Mouse (Mus musculus) heart, embryonic 15.5 days (tissue): ENCODE data around the gene Smpd1. TPM values are rescaled to one million over a fixed set of nuclear protein-coding genes. Genes with fewer than 3 reads are reported as not detected.

Experiments
- ATAC-seq: fragments of 200-750 bp; cut with Nextera tagmentation; replicated peaks from 2 replicates; pipeline ENCODE4 v1.8.0; 2017; ENCODE audit warnings: low read depth, moderate TSS enrichment; ENCODE audit not compliant: insufficient number of reproducible peaks, insufficient read depth, low FRiP score
- H3K27ac ChIP-seq: fragments of 300-500 bp; sonication (generic); 2 replicates; pipeline ENCODE4 v1.5.1; 2015; ENCODE audit warnings: mild to moderate bottlenecking, inconsistent platforms
- H3K27me3 ChIP-seq: fragments of 300-500 bp; sonication (generic); 2 replicates; pipeline ENCODE4 v1.6.1; 2015; ENCODE audit warnings: inconsistent platforms
- H3K36me3 ChIP-seq: fragments of 300-500 bp; sonication (generic); 2 replicates; pipeline ENCODE4 v1.6.1; 2015; ENCODE audit warnings: mild to moderate bottlenecking, inconsistent platforms
- H3K4me1 ChIP-seq: fragments of 300-500 bp; sonication (generic); replicated peaks from 2 replicates; pipeline ENCODE4 v1.6.1; 2015; ENCODE audit warnings: inconsistent platforms
- H3K4me2 ChIP-seq: fragments of 300-500 bp; sonication (generic); 2 replicates; pipeline ENCODE4 v1.6.1; 2015; ENCODE audit warnings: inconsistent platforms, mild to moderate bottlenecking, moderate library complexity
- H3K4me3 ChIP-seq: fragments of 300-500 bp; sonication (generic); 2 replicates; pipeline ENCODE4 v1.5.1; 2015; ENCODE audit warnings: mild to moderate bottlenecking, inconsistent platforms
- H3K9ac ChIP-seq: fragments of 300-500 bp; sonication (generic); 2 replicates; pipeline ENCODE4 v1.6.1; 2015; ENCODE audit warnings: mild to moderate bottlenecking, inconsistent platforms
- H3K9me3 ChIP-seq: fragments of 300-500 bp; sonication (generic); replicated peaks from 2 replicates; pipeline ENCODE4 v1.6.1; 2016; ENCODE audit warnings: inconsistent platforms
- WGBS: fragments of 180-500 bp; shearing (Covaris S2); methylation state at CpG from one replicate; pipeline ENCODE4 v1.1.7; 2015; ENCODE audit warnings: mixed read lengths; 5-methylcytosine and 5-hydroxymethylcytosine counted together
- polyA plus RNA-seq: library from polyadenylated mRNA; unstranded; fragments of >200 nt; fragmentation: Nextera tagmentation; extraction: Ambion mirVana; gene quantifications from 2 replicates; pipeline ENCODE4 v1.2.1, GENCODE M21; 2015

The Smpd1 gene
- polyA plus RNA-seq, 1 experiment from 2014 or later = 54.4 TPM

DNA sequence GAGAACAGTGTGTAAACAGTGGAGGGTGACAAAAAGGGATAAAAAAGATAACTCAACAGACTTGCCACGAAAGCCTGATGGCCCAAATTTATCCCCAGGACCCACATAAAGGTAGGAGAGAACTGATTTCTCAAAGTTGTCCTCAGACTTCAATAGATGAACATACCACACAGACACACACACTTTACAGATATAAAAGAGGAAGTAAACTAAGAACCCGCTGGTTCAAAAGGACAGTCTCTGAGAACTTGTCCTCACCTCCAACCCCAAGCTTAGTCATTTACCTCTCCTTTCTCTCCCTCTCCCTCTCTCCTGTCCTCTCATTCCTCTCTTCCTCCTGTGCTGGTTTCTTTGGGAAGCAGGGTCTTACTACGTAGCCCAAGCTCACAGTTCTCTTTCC lies 8.2 kb downstream of the Smpd1 start:
- no peak overlapping the region for H3K4me3 ChIP-seq
- no peaks in the 10 kb centered on the region for H3K27me3 ChIP-seq
- WGBS = 83% methylated on average over 3 of the region's 3 CpGs
- peaks cover 16% of the 10 kb centered on the region for H3K4me1 ChIP-seq
- H3K36me3 ChIP-seq = peaks cover 34% of the 10 kb centered on the region; the same call in 1 of the 2 replicates
- H3K4me2 ChIP-seq = no peak overlapping the region
- no peak for ATAC-seq
- H3K27ac ChIP-seq = no peak overlapping the region
- H3K9ac ChIP-seq = no peak overlapping the region
- H3K9me3 ChIP-seq = no peaks in the 10 kb centered on the region

DNA sequence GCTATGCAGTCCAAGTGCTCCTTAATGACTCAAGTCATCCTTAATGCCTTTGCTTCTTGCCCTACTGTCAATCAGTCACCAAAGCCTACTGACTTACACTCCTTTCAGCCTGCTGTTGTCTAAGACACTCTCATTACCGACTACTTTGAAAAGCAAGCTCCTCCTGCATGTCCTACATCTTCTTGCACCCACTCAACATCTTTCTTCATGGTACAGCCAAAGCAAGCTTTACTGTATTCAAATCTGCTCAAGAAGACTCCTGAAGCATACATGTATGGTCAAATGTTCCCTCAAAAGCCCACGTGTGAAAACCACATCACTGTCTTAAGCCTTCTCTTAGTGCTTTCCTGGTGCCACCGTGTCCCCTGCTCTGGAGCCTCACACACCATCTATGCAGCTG lies 9.2 kb downstream of the Smpd1 start:
- ATAC-seq = no peak
- 78% methylated on average over 3 of the region's 3 CpGs for WGBS
- no peak overlapping the region for H3K9ac ChIP-seq
- H3K27me3 ChIP-seq = no peaks in the 10 kb centered on the region
- no peak overlapping the region for H3K4me3 ChIP-seq
- no peak overlapping the region for H3K27ac ChIP-seq
- peaks cover 16% of the 10 kb centered on the region for H3K4me1 ChIP-seq
- no peaks in the 10 kb centered on the region for H3K9me3 ChIP-seq
- H3K36me3 ChIP-seq = peaks cover 24% of the 10 kb centered on the region; the same call in 1 of the 2 replicates
- no peak overlapping the region for H3K4me2 ChIP-seq

DNA sequence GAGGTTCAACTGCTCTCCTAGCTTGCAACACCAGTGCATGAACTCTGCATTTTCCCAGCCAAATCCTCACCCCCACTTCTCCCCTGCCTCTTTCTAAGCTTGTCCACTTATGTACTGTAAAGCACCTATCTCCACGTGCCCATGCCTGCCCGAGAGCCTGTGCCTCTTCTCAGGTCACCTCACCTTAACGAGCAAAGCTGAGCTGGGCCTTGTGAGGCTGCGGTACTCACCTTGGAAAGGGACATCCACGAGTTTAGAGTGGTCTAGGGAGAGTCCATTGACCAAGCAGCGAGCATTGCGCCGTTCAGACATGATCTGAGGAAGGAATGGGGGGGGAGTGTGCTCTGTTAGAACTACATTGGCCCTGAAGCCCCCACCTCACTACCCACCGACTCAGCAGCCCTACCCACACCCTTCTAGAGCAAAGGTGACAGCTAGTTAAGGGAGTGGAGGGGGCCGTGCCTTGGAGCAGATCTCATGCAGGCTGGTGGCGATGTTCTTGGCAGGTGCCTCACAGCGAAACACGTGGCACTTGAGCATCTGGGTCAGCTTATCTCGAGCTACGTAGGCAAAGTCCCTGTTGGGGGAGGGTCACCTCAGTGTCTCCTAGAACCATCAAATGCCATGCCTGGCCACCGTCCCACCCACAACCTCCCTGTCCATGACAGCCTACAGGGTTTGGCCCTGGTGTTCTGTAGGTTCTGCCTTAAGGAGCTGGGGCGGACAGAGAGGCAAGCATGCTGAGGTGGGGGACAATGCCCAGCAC lies 11.1 kb downstream of the Smpd1 start:
- no peak overlapping the region for H3K4me3 ChIP-seq
- no peak overlapping the region for H3K9ac ChIP-seq
- H3K9me3 ChIP-seq = no peaks in the 10 kb centered on the region
- WGBS = 68% methylated on average over 17 of the region's 17 CpGs
- peak; percentile 73 for ATAC-seq
- H3K4me1 ChIP-seq = peaks cover 31% of the 10 kb centered on the region
- no peaks in the 10 kb centered on the region for H3K27me3 ChIP-seq
- no peak overlapping the region for H3K27ac ChIP-seq
- 0 out of 2 replicates have a peak, but pooled peaks cover 11% of the 10 kb centered on the region for H3K36me3 ChIP-seq
- no peak overlapping the region for H3K4me2 ChIP-seq

DNA sequence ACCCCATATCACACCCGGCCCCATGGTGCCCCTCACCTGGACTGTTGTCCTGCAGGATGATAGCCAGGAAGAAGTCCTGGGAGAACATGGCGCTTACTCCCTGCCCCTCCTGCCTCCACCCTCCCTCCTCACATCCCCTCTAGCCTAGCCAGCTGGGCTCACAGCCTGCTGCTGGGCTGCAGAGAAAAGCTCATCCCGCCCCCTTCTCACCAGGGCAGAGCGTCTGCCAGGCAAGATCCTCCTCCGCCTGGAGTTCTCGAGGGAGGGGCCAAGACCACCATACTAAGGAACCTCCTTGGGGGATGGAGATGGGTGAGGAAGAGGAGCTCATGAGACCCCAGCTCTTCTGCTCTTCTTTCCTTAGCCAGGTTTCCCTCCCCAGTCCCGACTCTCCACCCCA lies 14.4 kb downstream of the Smpd1 start:
- Histone ChIP-seq H3K9me3 (no peaks in the 10 kb centered on the region), H3K36me3 (peaks cover 21% of the 10 kb centered on the region; the same call in 1 of the 2 replicates), H3K27me3 (no peaks in the 10 kb centered on the region), H3K4me3 (no peak overlapping the region), H3K9ac (no peak overlapping the region), H3K27ac (no peak overlapping the region), H3K4me1 (peaks cover 38% of the 10 kb centered on the region), H3K4me2 (no peak overlapping the region)
- 44% methylated on average over 7 of the region's 7 CpGs for WGBS
- no peak for ATAC-seq

DNA sequence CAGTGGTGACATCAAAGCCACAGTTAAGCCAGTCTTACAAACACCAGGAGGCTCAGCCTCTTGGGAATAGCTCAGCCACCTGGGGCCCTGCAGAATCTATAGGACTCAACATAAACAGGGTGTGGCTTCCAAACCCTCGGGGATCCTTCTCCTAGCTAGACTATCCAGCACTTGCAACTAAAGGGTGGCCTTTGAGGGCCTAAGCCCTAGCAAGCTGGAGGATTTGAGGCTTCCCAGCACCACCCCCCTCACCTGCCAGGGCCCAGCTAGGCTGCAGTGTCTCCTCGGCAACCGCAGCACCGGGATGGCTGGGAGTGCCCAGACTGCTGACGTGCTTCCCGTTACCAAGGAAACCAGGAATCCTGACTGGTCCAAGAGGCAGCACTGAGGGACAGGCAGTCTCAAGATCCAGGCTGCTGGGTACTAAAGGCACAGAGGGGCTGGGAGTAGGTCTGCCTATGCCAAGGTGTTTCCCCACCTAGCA lies 14.9 kb downstream of the Smpd1 start:
- H3K9me3 ChIP-seq = no peaks in the 10 kb centered on the region
- 26% methylated on average over 6 of the region's 6 CpGs for WGBS
- H3K27ac ChIP-seq = no peak overlapping the region
- peaks cover 38% of the 10 kb centered on the region for H3K4me1 ChIP-seq
- no peak overlapping the region for H3K4me3 ChIP-seq
- no peak for ATAC-seq
- peaks cover 21% of the 10 kb centered on the region; the same call in 1 of the 2 replicates for H3K36me3 ChIP-seq
- H3K9ac ChIP-seq = no peak overlapping the region
- H3K4me2 ChIP-seq = no peak overlapping the region
- H3K27me3 ChIP-seq = no peaks in the 10 kb centered on the region

DNA sequence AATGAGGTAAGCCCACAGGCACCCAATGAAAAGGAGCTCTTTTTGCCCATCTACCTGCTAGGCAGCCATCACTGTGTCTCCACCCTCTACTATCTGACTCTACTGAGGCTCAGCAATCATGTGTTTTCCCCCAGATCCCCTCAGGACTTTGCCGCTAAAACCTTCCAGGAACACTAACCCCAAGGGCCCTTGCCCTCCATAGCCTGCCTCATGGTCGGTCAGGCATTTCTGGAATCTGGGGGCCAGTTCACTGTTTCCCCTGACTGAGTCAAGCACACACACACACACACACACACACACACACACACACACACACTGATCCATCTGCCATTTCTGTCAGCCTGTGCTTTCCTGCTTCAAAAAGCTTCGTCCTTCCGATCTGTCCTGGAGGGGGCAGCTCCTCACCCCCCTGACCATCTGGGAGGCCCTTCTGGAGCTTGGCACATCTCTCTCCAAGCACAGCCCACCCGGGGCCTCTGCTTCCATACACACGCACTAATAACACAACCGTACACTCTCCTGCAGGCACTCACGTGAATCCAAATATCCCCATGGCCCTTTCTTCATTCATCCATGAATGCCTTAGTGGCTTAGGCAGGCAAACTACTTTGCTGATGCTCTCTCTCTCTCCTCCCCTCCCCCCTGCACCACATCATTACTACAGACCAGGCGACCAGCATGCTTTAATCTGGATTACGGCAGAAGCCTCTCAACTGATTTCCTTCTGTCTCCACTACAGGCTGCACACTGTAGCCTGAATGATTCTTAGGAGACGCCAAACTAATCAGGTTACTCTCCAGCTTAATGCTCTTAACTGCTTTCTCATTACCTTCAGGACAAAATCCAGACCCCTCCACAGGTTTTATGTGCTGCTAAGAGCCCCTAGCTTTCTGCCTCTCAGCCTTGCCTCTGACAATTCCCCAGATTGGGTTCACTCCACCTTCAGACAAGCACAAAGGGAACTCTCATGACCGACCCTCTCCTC lies 15.6 kb downstream of the Smpd1 start:
- ATAC-seq = no peak

DNA sequence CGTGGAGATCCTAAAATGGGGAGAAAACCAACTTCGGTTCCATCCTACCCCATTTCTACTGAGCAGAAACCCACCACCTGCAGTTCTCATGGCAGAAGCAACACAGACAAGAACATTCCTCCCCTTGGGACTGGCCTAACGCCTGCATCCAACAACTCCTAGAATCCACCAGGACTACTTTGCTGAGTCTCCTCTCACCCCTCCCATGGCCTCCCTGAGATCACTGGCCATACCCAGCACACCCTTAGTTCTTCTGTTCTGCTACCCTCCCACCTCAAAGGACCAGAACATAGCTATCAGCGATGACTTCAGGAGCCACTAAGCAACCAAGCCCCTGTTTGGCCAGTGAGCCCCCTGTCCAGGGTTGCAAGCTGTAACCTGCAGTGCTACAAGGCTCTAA lies 16.6 kb downstream of the Smpd1 start:
- peaks cover 26% of the 10 kb centered on the region for H3K4me1 ChIP-seq

More for the DNA sequence above, 15.6 kb downstream of the Smpd1 start:
- H3K36me3 ChIP-seq = peaks cover 13% of the 10 kb centered on the region; the same call in 1 of the 2 replicates
- H3K27ac ChIP-seq = no peak overlapping the region
- no peaks in the 10 kb centered on the region for H3K27me3 ChIP-seq
- peaks cover 36% of the 10 kb centered on the region for H3K4me1 ChIP-seq
- no peaks in the 10 kb centered on the region for H3K9me3 ChIP-seq
- H3K4me3 ChIP-seq = no peak overlapping the region
- 34% methylated on average over 12 of the region's 12 CpGs for WGBS
- H3K4me2 ChIP-seq = no peak overlapping the region
- no peak overlapping the region for H3K9ac ChIP-seq

DNA sequence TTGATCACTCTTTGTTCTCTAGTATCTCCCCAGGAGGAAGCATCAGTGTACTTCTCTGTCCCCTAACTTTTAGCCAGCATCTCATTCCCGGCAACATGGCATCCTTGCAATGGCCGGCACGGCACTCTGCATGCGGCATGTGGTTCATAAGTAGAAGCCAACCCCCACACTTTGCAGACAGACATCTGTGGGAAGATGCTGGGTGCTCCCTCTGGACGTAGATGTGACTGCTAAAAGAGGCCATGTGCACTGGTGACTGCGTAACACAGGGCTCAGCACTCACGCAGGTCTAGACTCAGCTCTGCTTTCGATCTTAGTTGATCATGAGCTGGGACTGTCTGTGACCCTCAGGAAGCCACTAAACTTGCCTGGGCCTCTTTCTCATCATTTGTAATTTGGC lies 18.8 kb downstream of the Smpd1 start:
- Histone ChIP-seq H3K9me3 (no peaks in the 10 kb centered on the region), H3K4me1 (peaks cover 22% of the 10 kb centered on the region), H3K4me2 (no peak overlapping the region), H3K36me3 (peaks cover 10% of the 10 kb centered on the region; the same call in 1 of the 2 replicates), H3K27me3 (no peaks in the 10 kb centered on the region), H3K27ac (no peak overlapping the region), H3K9ac (no peak overlapping the region), H3K4me3 (no peak overlapping the region)
- no peak for ATAC-seq
- 86% methylated on average over 8 of the region's 8 CpGs for WGBS

More for the DNA sequence above, 16.6 kb downstream of the Smpd1 start:
- no peak for ATAC-seq
- WGBS = 69% methylated on average over 4 of the region's 4 CpGs
- no peak overlapping the region for H3K27ac ChIP-seq
- H3K4me3 ChIP-seq = no peak overlapping the region
- H3K9ac ChIP-seq = no peak overlapping the region
- no peak overlapping the region for H3K4me2 ChIP-seq
- peaks cover 10% of the 10 kb centered on the region; the same call in 1 of the 2 replicates for H3K36me3 ChIP-seq
- H3K9me3 ChIP-seq = no peaks in the 10 kb centered on the region
- H3K27me3 ChIP-seq = no peaks in the 10 kb centered on the region

DNA sequence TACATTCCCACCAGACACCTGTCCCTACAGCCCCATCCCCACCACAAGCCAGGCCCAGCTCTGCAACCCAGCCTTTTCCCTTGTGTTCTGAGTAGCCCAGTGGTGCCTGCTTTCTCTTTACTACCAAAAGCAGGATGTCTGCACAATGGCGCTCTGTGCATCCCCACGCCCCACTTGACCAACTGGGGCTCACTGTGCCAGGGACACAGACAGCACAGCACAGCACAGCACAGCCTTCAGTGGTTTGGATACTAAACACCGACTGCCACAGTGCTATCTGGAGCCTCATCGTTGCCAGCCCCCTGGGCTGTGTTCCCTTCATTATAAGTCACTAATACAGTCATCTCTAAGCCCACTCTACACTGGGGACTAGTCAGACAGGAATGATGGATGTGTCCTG lies 20.4 kb downstream of the Smpd1 start:
- WGBS = 86% methylated on average over 4 of the region's 4 CpGs
- H3K9me3 ChIP-seq = no peaks in the 10 kb centered on the region
- no peak overlapping the region for H3K4me3 ChIP-seq
- H3K27ac ChIP-seq = no peak overlapping the region
- no peak overlapping the region for H3K4me2 ChIP-seq
- H3K36me3 ChIP-seq = peaks cover 10% of the 10 kb centered on the region; the same call in 1 of the 2 replicates
- peaks cover 15% of the 10 kb centered on the region for H3K4me1 ChIP-seq
- no peak for ATAC-seq
- H3K9ac ChIP-seq = no peak overlapping the region
- H3K27me3 ChIP-seq = no peaks in the 10 kb centered on the region

DNA sequence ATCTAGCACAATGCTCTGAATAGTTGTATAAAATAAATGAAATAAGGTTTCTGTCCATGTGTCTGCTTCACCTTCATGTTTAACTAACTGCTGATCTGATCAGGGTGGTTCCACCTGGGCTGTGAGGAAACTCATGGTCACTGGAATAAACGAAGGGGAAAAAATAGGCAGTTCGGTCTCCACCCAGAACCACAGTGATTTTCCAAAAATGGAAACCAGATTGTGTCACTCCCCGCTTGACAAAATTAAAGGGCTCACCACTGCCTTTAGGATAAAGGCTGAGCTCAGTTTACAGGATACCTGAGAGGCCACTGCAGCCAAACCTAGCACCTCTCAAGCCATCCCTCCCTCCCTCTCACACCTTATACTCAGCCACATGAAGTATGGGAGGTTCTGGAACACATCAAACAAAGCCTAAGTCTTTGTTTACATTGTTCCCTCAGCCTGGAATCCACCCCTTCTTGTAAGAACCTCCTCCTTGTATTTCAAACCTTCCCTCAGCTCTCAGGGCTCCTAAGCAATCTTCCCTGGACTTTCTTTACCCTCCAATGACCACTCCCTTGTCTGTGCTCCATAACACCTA lies 22.1 kb downstream of the Smpd1 start:
- H3K4me1 ChIP-seq = 0 out of 2 replicates have a peak, but pooled peaks cover 4% of the 10 kb centered on the region
- 38% methylated on average over 3 of the region's 3 CpGs for WGBS
- peaks cover 10% of the 10 kb centered on the region; the same call in 1 of the 2 replicates for H3K36me3 ChIP-seq
- H3K9me3 ChIP-seq = no peaks in the 10 kb centered on the region
- H3K27ac ChIP-seq = no peak overlapping the region
- no peaks in the 10 kb centered on the region for H3K27me3 ChIP-seq
- no peak for ATAC-seq
- H3K9ac ChIP-seq = no peak overlapping the region
- no peak overlapping the region for H3K4me3 ChIP-seq
- no peak overlapping the region for H3K4me2 ChIP-seq
